Mouse (Mus musculus): ENCODE results near the gene Btbd10.
A peak's percentile ranks its signal among the peaks of the same experiment; 100 is the strongest.

The Btbd10 gene

GRCm38 (mm10) chr7:113347271-113347670 is 21.9 kb downstream of the Btbd10 start:
- no peak for DNase-seq (ENCODE audit: low read depth, low spot score)
- Histone ChIP-seq H3K36me3 (ENCODE audit: control insufficient read depth, insufficient read depth, low read length, poor library complexity, severe bottlenecking) (no peaks in the 10 kb centered on the region), H3K27me3 (ENCODE audit: control insufficient read depth, insufficient read depth, low read length, poor library complexity, severe bottlenecking) (no peaks in the 10 kb centered on the region)

GRCm38 (mm10) chr7:113335250-113335649 is 33.9 kb downstream of the Btbd10 start:
- Histone ChIP-seq H3K27me3 (ENCODE audit: control insufficient read depth, insufficient read depth, low read length, poor library complexity, severe bottlenecking) (no peaks in the 10 kb centered on the region), H3K36me3 (ENCODE audit: control insufficient read depth, insufficient read depth, low read length, poor library complexity, severe bottlenecking) (0 out of 2 replicates have a peak, but pooled peaks cover 2% of the 10 kb centered on the region)
- no peak for DNase-seq (ENCODE audit: low read depth, low spot score)

GRCm38 (mm10) chr7:113334036-113334435 is 35.2 kb downstream of the Btbd10 start:
- no peak for DNase-seq (ENCODE audit: low read depth, low spot score)
- Histone ChIP-seq H3K36me3 (ENCODE audit: control insufficient read depth, insufficient read depth, low read length, poor library complexity, severe bottlenecking) (0 out of 2 replicates have a peak, but pooled peaks cover 2% of the 10 kb centered on the region), H3K27me3 (ENCODE audit: control insufficient read depth, insufficient read depth, low read length, poor library complexity, severe bottlenecking) (no peaks in the 10 kb centered on the region)

- DNase-seq (ENCODE audit: low read depth, low spot score) = no peak
- Histone ChIP-seq H3K27me3 (ENCODE audit: control insufficient read depth, insufficient read depth, low read length, poor library complexity, severe bottlenecking) (no peaks in the 10 kb centered on the region), H3K36me3 (ENCODE audit: control insufficient read depth, insufficient read depth, low read length, poor library complexity, severe bottlenecking) (0 out of 2 replicates have a peak, but pooled peaks cover 2% of the 10 kb centered on the region)
These were observed 49.1 kb downstream of the Btbd10 start for GRCm38 (mm10) chr7:113320128-113320527.

DNA sequence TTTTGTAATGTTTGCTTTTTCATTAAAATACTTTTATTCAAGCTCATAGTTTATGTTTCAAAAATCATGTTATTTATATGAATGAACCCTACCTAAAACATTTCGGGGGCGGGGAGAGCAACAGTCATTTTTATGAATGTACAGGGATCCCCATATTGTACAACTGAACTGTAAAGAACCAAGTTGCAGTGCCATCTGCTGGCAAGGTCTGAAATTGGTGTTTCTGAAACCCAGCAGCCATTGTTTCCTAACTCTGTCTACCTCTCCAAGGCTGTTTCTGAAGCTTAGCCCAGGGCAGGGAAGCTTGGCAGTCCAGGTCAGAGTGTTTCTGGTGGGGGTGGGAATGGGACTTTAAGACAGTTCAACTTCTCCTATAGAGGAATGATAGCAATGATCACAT is 57.4 kb downstream of the Btbd10 start:
- H3K36me3 ChIP-seq (ENCODE audit: control insufficient read depth, insufficient read depth, low read length, poor library complexity, severe bottlenecking) = peaks cover 11% of the 10 kb centered on the region
- peak; percentile 75 for DNase-seq (ENCODE audit: low read depth, low spot score)

DNA sequence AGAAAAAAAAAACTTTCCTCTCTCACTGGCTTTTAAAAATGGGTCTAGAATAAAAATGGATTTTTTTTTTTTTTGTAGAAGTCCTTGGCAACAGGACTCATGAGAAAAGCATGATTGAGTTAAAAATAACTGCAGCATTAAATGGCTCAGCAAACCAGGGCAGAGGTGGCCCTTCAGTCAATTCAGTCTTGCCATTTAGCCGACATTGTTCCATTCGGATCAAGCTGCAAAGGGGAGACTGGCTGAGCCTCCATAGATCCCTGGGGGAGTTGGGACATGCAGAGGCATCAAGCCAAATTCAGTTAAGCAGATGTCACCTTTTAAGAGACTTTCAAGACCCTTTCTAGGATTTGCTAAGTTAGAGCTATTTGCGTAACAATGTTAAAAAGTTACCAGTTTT is 59.1 kb downstream of the Btbd10 start:
- no peaks in the 10 kb centered on the region for H3K27me3 ChIP-seq (ENCODE audit: control insufficient read depth, insufficient read depth, low read length, poor library complexity, severe bottlenecking)
- DNase-seq (ENCODE audit: low read depth, low spot score) = no peak
- H3K36me3 ChIP-seq (ENCODE audit: control insufficient read depth, insufficient read depth, low read length, poor library complexity, severe bottlenecking) = peaks cover 14% of the 10 kb centered on the region

More for the DNA sequence above, 57.4 kb downstream of the Btbd10 start:
- no peaks in the 10 kb centered on the region for H3K27me3 ChIP-seq (ENCODE audit: control insufficient read depth, insufficient read depth, low read length, poor library complexity, severe bottlenecking)

- DNase-seq (ENCODE audit: low read depth, low spot score) = no peak
- peaks cover 3% of the 10 kb centered on the region for H3K36me3 ChIP-seq (ENCODE audit: control insufficient read depth, insufficient read depth, low read length, poor library complexity, severe bottlenecking)
- H3K27me3 ChIP-seq (ENCODE audit: control insufficient read depth, insufficient read depth, low read length, poor library complexity, severe bottlenecking) = no peaks in the 10 kb centered on the region
These were observed 71.4 kb downstream of the Btbd10 start for GRCm38 (mm10) chr7:113297813-113298212.

DNA sequence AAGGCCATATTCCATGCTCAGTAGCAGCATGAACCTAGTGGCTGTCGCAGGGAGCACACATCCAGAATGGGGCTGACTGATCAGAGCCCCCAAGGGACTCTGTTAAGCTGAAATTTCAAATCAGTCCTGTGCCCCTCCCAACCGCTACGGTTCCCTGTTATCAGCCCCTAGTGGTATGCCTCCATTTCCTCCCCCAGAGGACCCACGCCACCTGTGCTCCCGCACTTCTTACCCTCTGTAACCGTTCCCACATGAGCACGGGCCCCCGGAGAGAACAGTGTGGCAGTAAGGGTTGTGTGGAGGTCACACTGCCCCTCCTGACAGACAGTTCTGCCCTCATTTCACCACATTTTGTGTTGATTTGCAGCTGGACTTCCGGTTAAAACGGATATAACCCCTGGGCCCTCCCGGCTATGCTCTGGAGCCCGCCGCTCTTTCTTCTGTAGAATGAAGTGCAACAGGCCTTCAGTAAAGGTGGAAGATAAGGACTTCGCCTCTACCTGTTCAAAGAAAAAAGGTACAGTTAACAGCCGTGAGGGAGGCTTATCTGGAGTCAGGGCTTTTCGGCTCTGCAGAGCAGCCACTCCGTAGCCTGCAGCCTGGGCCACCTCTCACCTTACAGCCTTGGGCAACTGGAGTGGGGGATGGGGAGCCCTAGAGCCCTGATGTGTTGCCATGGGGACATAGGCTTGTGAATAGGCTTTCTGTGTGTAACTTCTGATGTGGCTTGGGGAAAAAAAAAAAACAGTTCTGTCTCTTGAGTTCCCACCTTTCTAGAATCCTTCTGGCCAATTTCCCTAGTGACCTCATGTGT is 73.9 kb downstream of the Btbd10 start:
- Histone ChIP-seq H3K27me3 (ENCODE audit: control insufficient read depth, insufficient read depth, low read length, poor library complexity, severe bottlenecking) (no peaks in the 10 kb centered on the region), H3K36me3 (ENCODE audit: control insufficient read depth, insufficient read depth, low read length, poor library complexity, severe bottlenecking) (peaks cover 9% of the 10 kb centered on the region)
- peak; percentile 57 for DNase-seq (ENCODE audit: low read depth, low spot score)

- Histone ChIP-seq H3K36me3 (ENCODE audit: control insufficient read depth, insufficient read depth, low read length, poor library complexity, severe bottlenecking) (peaks cover 9% of the 10 kb centered on the region), H3K27me3 (ENCODE audit: control insufficient read depth, insufficient read depth, low read length, poor library complexity, severe bottlenecking) (no peaks in the 10 kb centered on the region)
- DNase-seq (ENCODE audit: low read depth, low spot score) = no peak
These were observed 74.6 kb downstream of the Btbd10 start for GRCm38 (mm10) chr7:113294598-113294997.

- DNase-seq (ENCODE audit: low read depth, low spot score) = no peak
- peaks cover 11% of the 10 kb centered on the region for H3K36me3 ChIP-seq (ENCODE audit: control insufficient read depth, insufficient read depth, low read length, poor library complexity, severe bottlenecking)
- no peaks in the 10 kb centered on the region for H3K27me3 ChIP-seq (ENCODE audit: control insufficient read depth, insufficient read depth, low read length, poor library complexity, severe bottlenecking)
These were observed 77.0 kb downstream of the Btbd10 start for GRCm38 (mm10) chr7:113292193-113292592.

GRCm38 (mm10) chr7:113291741-113292140 is 77.5 kb downstream of the Btbd10 start:
- Histone ChIP-seq H3K27me3 (ENCODE audit: control insufficient read depth, insufficient read depth, low read length, poor library complexity, severe bottlenecking) (no peaks in the 10 kb centered on the region), H3K36me3 (ENCODE audit: control insufficient read depth, insufficient read depth, low read length, poor library complexity, severe bottlenecking) (peaks cover 12% of the 10 kb centered on the region)
- no peak for DNase-seq (ENCODE audit: low read depth, low spot score)

- Histone ChIP-seq H3K36me3 (ENCODE audit: control insufficient read depth, insufficient read depth, low read length, poor library complexity, severe bottlenecking) (peaks cover 18% of the 10 kb centered on the region), H3K27me3 (ENCODE audit: control insufficient read depth, insufficient read depth, low read length, poor library complexity, severe bottlenecking) (no peaks in the 10 kb centered on the region)
- DNase-seq (ENCODE audit: low read depth, low spot score) = no peak
These were observed 80.0 kb downstream of the Btbd10 start for GRCm38 (mm10) chr7:113289211-113289610.

DNA sequence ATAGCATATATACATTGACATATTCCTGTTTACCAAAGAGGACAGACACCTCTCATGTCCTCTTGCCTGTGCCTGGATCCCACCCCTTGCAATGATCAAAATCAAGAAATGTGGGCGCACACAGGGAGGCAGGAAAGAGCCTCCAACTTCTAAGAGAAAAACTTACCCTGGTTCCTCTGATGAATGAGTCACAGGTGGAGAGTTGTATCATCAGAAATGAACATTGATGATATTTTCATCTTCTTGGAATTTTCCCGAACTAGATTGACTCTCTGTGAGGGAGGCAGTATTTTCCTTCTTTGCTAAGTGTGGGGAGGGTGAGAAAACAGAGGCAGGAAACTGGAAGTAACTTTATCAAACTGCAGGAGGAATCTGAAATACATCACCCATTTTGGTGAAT is 83.8 kb downstream of the Btbd10 start:
- no peaks in the 10 kb centered on the region for H3K27me3 ChIP-seq (ENCODE audit: control insufficient read depth, insufficient read depth, low read length, poor library complexity, severe bottlenecking)

GRCm38 (mm10) chr7:113279246-113279645 is 89.9 kb downstream of the Btbd10 start:
- no peak for DNase-seq (ENCODE audit: low read depth, low spot score)
- no peaks in the 10 kb centered on the region for H3K27me3 ChIP-seq (ENCODE audit: control insufficient read depth, insufficient read depth, low read length, poor library complexity, severe bottlenecking)
- H3K36me3 ChIP-seq (ENCODE audit: control insufficient read depth, insufficient read depth, low read length, poor library complexity, severe bottlenecking) = peaks cover 14% of the 10 kb centered on the region

More for the DNA sequence above, 83.8 kb downstream of the Btbd10 start:
- no peak for DNase-seq (ENCODE audit: low read depth, low spot score)
- H3K36me3 ChIP-seq (ENCODE audit: control insufficient read depth, insufficient read depth, low read length, poor library complexity, severe bottlenecking) = peaks cover 26% of the 10 kb centered on the region

- Histone ChIP-seq H3K36me3 (ENCODE audit: control insufficient read depth, insufficient read depth, low read length, poor library complexity, severe bottlenecking) (peaks cover 12% of the 10 kb centered on the region), H3K27me3 (ENCODE audit: control insufficient read depth, insufficient read depth, low read length, poor library complexity, severe bottlenecking) (no peaks in the 10 kb centered on the region)
- DNase-seq (ENCODE audit: low read depth, low spot score) = no peak
These were observed 90.7 kb downstream of the Btbd10 start for GRCm38 (mm10) chr7:113278493-113278892.

Data from splenic B cell, adult 2 months (primary cell).